Mouse (Mus musculus): ENCODE results near the gene Yipf7. TPM values are rescaled to one million over a fixed set of nuclear protein-coding genes. Genes with fewer than 3 reads are reported as not detected.

The Yipf7 gene
- 0.70 TPM in 1 of 2 replicates, not detected in the other for total RNA-seq (2021)
- long read RNA-seq, experiment 1 = 0 reads
- long read RNA-seq, experiment 2 = 0 reads

DNA sequence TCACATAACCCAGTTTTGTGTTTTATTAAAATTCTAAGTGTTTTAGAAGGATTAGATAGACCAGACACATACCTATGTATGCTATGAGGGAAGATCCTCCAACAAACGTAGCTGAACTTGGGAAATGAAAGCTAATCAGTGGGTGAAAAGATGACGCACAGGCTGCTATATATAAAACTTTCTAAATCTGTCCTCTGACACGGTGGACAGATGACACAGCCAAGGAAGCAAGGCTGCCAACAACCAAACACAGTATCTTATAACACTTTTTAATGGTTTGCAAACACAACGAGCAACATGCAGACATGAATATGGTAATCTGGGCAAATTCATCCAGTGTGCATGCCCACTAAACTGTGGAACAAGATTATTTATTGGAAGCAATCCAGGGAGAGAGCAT is at the start of gene Yipf7:
TSS of gene Yipf7 (minus strand) at position 160 of the 400 bp plus-strand sequence.
- DNase-seq = no peak

DNA sequence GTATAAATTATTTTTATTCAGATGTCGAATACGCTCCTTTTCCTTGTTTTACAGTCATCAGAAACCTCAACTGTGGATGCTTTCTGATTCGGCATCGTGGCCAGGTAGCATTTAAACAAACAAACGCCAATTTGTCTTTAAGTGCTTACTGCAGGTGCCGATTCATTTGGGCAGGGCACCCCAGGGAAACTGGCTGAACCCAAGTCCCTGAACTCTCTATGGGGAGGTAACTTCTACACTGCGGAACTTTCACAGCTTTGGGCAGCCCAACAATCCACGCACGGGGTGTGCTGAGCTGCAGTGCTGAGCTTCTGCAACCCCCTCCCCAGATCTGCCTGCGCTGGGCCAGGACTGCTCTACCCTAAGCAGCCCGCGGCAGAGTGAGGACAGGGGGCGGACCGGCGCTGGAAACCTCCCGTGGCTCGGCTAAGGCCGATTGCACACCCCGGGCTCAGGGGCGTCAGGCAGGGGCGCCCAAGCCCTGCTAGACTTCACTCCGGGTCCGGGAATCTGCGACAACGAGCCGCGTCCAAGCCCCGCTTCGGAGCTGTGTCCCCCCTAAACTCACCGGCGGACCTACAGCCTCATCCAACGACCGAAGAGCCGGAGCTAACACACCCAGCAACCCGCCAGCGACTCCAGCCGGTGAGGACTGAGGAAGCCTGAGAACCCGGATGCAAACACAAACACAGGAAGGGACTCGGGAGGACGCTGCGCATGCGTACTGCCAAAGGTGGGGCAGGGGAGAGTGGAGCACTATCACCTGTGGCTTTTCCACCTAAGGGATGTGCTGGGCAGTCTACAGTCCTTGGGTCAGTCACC is 49.4 kb upstream of the Yipf7 start, which contains the start of gene Gnpda2:
TSS of gene Gnpda2 (minus strand) at position 701 of the 822 bp plus-strand sequence.
- DNase-seq = peak; percentile 93

DNA sequence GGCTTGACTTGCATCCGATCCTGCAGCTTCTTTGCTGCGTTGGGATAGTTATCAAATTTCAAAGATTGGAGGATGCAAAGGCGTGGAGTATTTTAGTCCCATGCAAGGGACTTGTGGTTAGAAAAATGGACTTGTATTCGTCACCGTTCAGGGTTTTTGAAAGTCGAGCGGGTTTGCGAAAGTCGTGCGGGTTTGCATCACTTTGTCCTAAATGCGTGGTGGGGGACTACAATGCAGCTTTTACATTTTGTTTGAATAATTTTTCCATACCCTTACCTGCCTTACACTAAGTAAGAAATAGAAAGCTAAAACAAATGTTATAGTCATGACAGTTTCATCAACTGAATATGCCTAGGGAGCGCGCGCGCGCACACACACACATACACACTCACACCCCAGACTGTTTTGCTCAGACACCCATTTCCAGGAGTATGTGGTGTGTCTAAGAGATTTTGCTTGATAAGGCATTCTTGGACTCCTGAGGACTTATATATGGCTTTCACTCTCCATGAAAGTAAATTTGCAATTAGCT is 15.0 kb upstream of the Yipf7 start:
- DNase-seq = peak; percentile 14

DNA sequence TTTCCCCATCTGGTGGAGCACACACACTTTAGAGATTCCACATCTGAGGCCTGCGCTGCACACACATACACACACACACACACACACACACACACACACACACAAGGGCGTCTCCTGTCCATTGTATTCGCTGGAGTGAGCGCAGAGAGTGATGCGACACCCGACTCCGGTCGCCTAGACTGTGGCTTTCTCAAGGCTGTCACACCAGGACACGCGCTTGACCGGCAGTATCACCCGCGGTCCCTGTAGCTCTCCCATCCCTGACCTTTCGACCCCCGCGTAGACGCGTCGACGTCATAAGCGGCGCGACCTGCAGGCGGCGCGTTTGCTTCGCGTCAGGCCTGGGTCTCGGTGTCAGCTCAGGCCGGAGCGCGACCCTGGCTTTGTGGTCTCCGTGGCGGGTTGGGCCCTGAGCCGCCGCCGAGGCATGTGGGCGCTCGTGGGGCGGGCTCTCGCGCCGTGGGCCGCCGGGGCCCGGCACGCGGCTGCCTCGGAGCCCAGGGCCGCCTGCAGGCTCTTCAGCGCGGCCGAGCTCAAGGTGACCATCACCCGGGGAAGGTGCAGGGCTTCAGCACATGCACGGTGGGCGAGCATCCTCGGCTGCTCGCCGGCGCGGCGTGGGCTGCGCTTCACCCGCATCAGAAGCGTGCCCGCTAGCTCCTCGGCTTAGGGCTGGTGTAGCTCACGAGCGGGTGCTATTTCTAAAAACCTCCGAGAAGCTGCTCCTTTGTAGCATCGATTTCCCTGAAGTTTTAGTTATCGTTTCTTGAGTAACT is 14.4 kb upstream of the Yipf7 start, which contains the start of gene Guf1:
TSS of gene Guf1 (plus strand) at position 296 of the 776 bp plus-strand sequence.
- DNase-seq = peak; percentile 96

DNA sequence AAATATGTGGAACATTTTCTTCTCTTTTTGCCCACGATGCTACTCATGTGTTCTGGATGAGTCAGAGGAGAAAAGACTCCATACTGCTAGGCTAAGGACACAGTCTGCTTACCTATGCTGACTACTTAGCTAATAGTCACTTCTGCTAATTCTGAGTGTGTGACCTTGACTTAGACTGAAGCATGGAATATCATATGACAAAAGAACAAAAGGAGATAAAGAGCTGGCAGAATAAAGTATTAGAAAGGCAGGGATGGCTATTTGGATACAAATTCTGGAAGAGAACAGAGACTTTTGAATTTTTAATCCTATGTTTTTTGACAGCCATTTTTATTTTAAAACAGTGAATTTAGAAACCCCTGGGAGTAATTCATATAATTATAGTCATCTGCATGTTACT is 768 bp downstream of the Yipf7 start:
- no peak for DNase-seq

DNA sequence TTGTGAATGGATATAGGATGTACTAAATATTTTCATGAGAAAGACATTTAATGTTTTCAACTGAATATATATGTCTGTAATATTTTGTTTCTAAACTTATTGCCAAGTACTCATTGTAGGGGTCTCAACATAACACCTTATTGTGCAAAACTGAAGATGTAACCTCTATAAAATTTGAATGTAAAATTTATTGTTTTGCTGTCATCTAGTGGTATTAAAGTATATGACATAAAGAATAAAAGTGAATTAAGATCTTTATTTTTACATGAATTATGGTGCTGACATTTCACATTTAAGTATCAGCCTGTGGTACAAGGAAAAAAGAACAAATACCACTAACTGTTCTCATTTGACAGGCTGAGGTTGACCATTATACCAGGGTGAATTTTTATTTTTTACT is 18.5 kb downstream of the Yipf7 start:
- no peak for DNase-seq

DNA sequence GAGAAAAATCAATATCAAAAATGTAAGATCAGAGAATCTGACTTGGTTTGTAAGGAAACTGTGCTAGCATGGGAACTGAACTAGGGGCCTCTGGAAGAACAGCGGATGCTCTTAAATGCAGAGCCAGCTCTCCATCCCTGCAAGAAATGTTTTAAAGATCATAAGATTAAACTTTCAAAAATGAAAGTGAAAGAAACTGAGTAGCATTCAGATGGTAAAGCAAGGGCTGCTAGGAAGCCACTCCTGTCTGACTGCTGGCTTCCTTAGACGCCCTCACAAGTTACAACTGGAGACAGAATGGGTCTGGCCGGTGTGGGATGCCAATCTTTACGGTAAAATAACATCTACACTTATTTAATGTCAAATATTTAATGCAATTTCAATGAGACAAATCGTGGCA is 20.4 kb downstream of the Yipf7 start:
- DNase-seq = no peak

DNA sequence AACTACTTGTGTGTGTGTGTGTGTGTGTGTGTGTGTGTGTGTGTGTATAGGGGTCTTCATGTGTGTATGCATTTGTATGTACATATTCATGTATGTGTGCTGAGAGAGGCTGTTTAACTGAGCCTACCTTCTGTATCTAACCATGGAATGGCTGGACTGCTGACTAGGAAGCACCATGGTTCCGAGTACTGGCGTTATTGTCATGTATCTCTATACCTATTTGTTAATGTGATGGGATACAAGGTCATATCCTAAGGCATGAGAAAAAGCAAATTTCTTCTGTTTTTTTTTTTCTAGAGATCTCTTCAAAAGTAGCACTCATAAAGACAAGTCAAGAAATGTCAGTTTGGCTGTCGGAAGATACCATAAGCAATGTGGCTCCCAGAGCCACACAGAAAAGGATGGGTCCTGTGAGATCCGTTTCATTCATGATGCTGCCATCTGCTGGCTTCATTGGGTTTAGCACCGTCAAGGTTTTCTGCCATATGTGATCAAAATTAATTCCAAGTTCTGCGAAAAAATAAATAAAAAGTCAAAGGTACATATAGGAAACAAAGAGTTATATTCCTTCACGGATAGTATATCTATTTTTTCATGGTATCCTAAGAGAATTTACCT is 21.7 kb downstream of the Yipf7 start:
- peak; percentile 56 for DNase-seq

DNA sequence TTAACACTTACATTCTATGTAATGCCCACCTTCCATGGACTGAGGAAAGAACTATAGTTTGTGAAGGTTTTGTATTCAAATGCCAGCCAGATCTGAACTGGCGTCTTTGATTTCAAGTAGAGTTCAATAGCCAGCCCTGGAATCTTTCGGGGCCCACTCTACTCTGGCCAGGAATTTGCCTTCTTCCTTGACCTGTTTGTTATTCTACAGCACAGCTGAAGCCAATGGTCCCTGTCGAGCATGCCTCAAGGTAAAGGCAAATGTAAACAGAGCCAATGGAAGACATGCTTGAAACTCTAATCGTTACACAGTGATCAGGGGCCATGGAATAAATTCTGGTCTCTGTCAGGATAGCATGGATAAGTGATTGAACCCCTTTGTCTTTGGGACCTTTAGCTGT is 30.2 kb downstream of the Yipf7 start:
- DNase-seq = no peak

DNA sequence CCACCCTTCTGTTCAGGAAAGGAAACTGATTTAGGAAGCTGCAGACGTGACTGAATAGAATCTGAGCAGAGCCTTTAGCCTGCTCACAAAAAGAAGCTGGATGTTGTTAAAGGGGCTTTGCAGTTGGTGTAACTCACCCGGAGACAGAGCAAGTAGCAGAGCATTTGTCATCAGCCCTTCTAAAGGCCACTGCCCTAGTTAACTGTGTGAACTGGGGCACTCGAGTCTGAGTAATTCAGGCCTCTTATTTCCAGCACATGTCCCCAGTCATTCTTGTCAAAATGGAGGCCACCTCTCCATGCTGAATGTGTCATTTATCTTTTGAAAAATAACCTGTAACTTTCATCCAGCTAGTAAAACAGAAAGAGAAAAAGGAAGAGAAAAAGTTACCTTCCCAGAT is 30.8 kb downstream of the Yipf7 start:
- no peak for DNase-seq

DNA sequence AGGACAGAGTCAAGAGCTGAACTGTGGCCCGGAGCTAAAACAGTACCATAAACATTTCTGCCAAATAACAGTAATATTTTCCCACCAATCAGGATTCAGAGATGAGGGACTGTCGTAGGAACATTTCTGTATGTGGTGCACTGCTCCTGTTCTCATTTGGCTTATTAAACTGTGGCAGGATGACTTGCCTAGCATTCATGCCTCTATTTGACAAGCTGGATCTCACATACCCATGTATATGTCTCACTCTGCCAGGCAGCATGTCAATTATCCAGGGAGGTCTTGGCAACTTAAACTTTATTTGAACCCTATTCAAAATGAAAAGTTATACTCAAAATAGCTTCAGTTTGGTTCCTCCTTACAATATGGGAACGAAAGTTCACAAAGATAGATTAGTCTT is 35.4 kb downstream of the Yipf7 start:
- no peak for DNase-seq

DNA sequence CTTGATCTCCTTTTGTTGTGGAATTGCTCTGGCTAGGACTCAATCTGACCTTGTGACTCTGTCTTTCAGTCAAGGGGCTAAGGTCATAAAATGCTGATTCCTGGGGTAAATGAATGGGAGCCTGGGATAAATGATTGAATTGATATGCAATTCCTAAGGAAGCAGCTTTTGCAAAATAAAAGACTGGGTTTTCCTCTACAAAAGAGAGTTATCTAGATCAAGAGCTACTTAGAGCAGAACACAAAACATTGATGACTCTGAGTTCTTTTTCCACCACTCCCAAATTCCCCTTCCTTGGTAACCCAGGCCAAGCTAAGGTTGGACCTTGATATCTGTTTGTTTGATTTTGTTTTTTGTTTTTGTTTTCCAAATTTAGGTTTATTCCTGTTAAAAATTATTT is 53.4 kb downstream of the Yipf7 start:
- no peak for DNase-seq

DNA sequence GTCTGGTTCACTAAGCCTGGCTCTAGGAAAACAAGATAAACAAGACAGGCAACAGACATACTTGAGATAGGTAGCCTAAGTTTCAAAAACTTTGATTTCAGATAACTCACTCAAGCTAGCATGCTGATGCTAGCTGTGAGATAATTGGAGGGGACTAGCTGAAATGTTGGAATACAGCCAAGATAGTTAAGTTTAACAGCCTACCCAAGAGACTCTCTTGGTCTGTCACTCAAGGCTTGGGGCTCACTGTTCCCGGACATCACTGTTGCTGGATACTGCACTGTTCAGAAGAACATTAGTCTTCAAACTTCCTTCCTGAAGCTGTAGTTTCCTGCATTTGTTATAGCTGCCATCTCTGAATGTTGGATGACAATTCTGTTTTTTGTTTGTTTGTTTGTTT is 74.9 kb downstream of the Yipf7 start:
- DNase-seq = no peak

Other genes with a start within 250 kb of the Yipf7 start
- gene Kctd8, start 201.0 kb downstream of the Yipf7 start, total RNA-seq (2021) = 0.22 and 0.34 TPM in 2 replicates
- 29.4 and 29.9 TPM in 2 replicates for gene Guf1, start 14.3 kb upstream of the Yipf7 start, total RNA-seq (2021)
- gene Gnpda2, start 49.7 kb upstream of the Yipf7 start, total RNA-seq (2021) = 23.3 and 27.3 TPM in 2 replicates